Mouse (Mus musculus) neural tube, embryonic 12.5 days (tissue): ENCODE measurements at regions not wholly inside any gene's neighbourhood (a gene's known extent, or its start where the extent isn't known, plus 50 kb on each side); places are given as distances from the start of the nearest gene placed in this dataset.

Experiments used
- ATAC-seq: fragments of 200-750 bp; cut with Nextera tagmentation; 2 replicates; pipeline ENCODE4 v1.8.0; 2017; ENCODE audit warnings: low read depth, mild to moderate bottlenecking, moderate TSS enrichment, moderate library complexity; ENCODE audit not compliant: low FRiP score
- H3K27ac ChIP-seq: fragments of 300-500 bp; sonication (generic); 2 replicates; pipeline ENCODE4 v1.5.1; 2016
- H3K27me3 ChIP-seq: fragments of 300-500 bp; sonication (generic); replicated peaks from 2 replicates; pipeline ENCODE4 v1.6.1; 2016; ENCODE audit warnings: mild to moderate bottlenecking
- H3K36me3 ChIP-seq: fragments of 300-500 bp; sonication (generic); 2 replicates; pipeline ENCODE4 v1.6.1; 2016; ENCODE audit warnings: mild to moderate bottlenecking
- H3K4me1 ChIP-seq: fragments of 300-500 bp; sonication (generic); 2 replicates; pipeline ENCODE4 v1.6.1; 2016
- H3K4me2 ChIP-seq: fragments of 300-500 bp; sonication (generic); replicated peaks from 2 replicates; pipeline ENCODE4 v1.6.1; 2016; ENCODE audit warnings: mild to moderate bottlenecking
- H3K4me3 ChIP-seq: fragments of 300-500 bp; sonication (generic); 2 replicates; pipeline ENCODE4 v1.5.1; 2016
- H3K9ac ChIP-seq: fragments of 300-500 bp; sonication (generic); 2 replicates; pipeline ENCODE4 v1.6.1; 2016; ENCODE audit warnings: mild to moderate bottlenecking
- H3K9me3 ChIP-seq: fragments of 300-500 bp; sonication (generic); 2 replicates; pipeline ENCODE4 v1.6.1; 2016; ENCODE audit warnings: mild to moderate bottlenecking
- WGBS: fragments of 180-500 bp; shearing (Covaris S2); methylation state at CpG from one replicate; pipeline ENCODE4 v1.1.7; 2016; 5-methylcytosine and 5-hydroxymethylcytosine counted together

GRCm38 (mm10) chr3:51003506-51004170 lies 220.6 kb upstream of the Noct start:
- Histone ChIP-seq H3K4me3 (no peak overlapping the region), H3K27ac (no peak overlapping the region), H3K4me2 (no peak overlapping the region), H3K9ac (no peak overlapping the region), H3K27me3 (no peaks in the 10 kb centered on the region), H3K9me3 (no peaks in the 10 kb centered on the region), H3K36me3 (no peaks in the 10 kb centered on the region), H3K4me1 (peaks cover 7% of the 10 kb centered on the region)
- WGBS, result 40% methylated on average over 8 of the region's 8 CpGs
- peak; percentile 36 for ATAC-seq

- H3K9me3 ChIP-seq, result no peaks in the 10 kb centered on the region
- no peak for ATAC-seq
- no peaks in the 10 kb centered on the region for H3K36me3 ChIP-seq
- WGBS, result 70% methylated on average over 1 of the region's 1 CpGs
- H3K4me1 ChIP-seq, result peaks cover 7% of the 10 kb centered on the region
- H3K27me3 ChIP-seq, result no peaks in the 10 kb centered on the region
- H3K4me2 ChIP-seq, result no peak overlapping the region
- no peak overlapping the region for H3K4me3 ChIP-seq
- no peak overlapping the region for H3K9ac ChIP-seq
- no peak overlapping the region for H3K27ac ChIP-seq
Observed at GRCm38 (mm10) chr3:51004216-51004615, 220.0 kb upstream of the Noct start.

GRCm38 (mm10) chr3:51009098-51009497 lies 215.1 kb upstream of the Noct start:
- no peak for ATAC-seq
- H3K27ac ChIP-seq, result no peak overlapping the region

GRCm38 (mm10) chr3:51019650-51020346 lies 204.4 kb upstream of the Noct start:
- no peak overlapping the region for H3K4me3 ChIP-seq
- H3K9me3 ChIP-seq, result no peaks in the 10 kb centered on the region
- 53% methylated on average over 10 of the region's 10 CpGs for WGBS
- H3K4me2 ChIP-seq, result no peak overlapping the region
- ATAC-seq, result 0 out of 2 replicates have a peak, but pooled peaks have one; percentile 29
- no peak overlapping the region for H3K9ac ChIP-seq
- no peaks in the 10 kb centered on the region for H3K4me1 ChIP-seq
- H3K27me3 ChIP-seq, result no peaks in the 10 kb centered on the region
- H3K27ac ChIP-seq, result no peak overlapping the region
- H3K36me3 ChIP-seq, result no peaks in the 10 kb centered on the region

More at GRCm38 (mm10) chr3:51009098-51009497, 215.1 kb upstream of the Noct start:
- H3K9me3 ChIP-seq, result no peaks in the 10 kb centered on the region
- H3K27me3 ChIP-seq, result no peaks in the 10 kb centered on the region
- H3K4me3 ChIP-seq, result no peak overlapping the region
- H3K36me3 ChIP-seq, result no peaks in the 10 kb centered on the region
- no peak overlapping the region for H3K9ac ChIP-seq
- H3K4me1 ChIP-seq, result no peaks in the 10 kb centered on the region
- H3K4me2 ChIP-seq, result no peak overlapping the region
- WGBS, result 88% methylated on average over 5 of the region's 5 CpGs

- 20% methylated on average over 6 of the region's 6 CpGs for WGBS
- no peaks in the 10 kb centered on the region for H3K4me1 ChIP-seq
Observed at GRCm38 (mm10) chr3:51024655-51025054, 199.6 kb upstream of the Noct start.

GRCm38 (mm10) chr3:51031821-51032220 lies 192.4 kb upstream of the Noct start:
- Histone ChIP-seq H3K36me3 (no peaks in the 10 kb centered on the region), H3K9ac (no peak overlapping the region), H3K4me3 (no peak overlapping the region), H3K27ac (no peak overlapping the region), H3K9me3 (no peaks in the 10 kb centered on the region), H3K4me1 (no peaks in the 10 kb centered on the region), H3K4me2 (no peak overlapping the region), H3K27me3 (no peaks in the 10 kb centered on the region)
- whole genome bisulfite sequencing, result 72% methylated on average over 8 of the region's 8 CpGs
- ATAC-seq, result no peak

More at GRCm38 (mm10) chr3:51024655-51025054, 199.6 kb upstream of the Noct start:
- H3K4me3 ChIP-seq, result no peak overlapping the region
- no peaks in the 10 kb centered on the region for H3K27me3 ChIP-seq
- no peak overlapping the region for H3K9ac ChIP-seq
- no peaks in the 10 kb centered on the region for H3K36me3 ChIP-seq
- no peak overlapping the region for H3K27ac ChIP-seq
- no peak for ATAC-seq
- no peaks in the 10 kb centered on the region for H3K9me3 ChIP-seq
- H3K4me2 ChIP-seq, result no peak overlapping the region

GRCm38 (mm10) chr3:51033292-51033691 lies 191.0 kb upstream of the Noct start:
- Histone ChIP-seq H3K9me3 (no peaks in the 10 kb centered on the region), H3K4me2 (no peak overlapping the region), H3K4me3 (no peak overlapping the region), H3K4me1 (no peaks in the 10 kb centered on the region), H3K27ac (no peak overlapping the region), H3K36me3 (no peaks in the 10 kb centered on the region), H3K9ac (no peak overlapping the region), H3K27me3 (no peaks in the 10 kb centered on the region)
- 91% methylated on average over 2 of the region's 2 CpGs for WGBS
- no peak for ATAC-seq

- no peaks in the 10 kb centered on the region for H3K36me3 ChIP-seq
- no peaks in the 10 kb centered on the region for H3K9me3 ChIP-seq
- H3K4me3 ChIP-seq, result no peak overlapping the region
- H3K4me1 ChIP-seq, result no peaks in the 10 kb centered on the region
- no peaks in the 10 kb centered on the region for H3K27me3 ChIP-seq
- no peak overlapping the region for H3K27ac ChIP-seq
- H3K9ac ChIP-seq, result no peak overlapping the region
- ATAC-seq, result no peak
- H3K4me2 ChIP-seq, result no peak overlapping the region
- WGBS, result 62% methylated on average over 17 of the region's 17 CpGs
Observed at GRCm38 (mm10) chr3:51036700-51037306, 187.4 kb upstream of the Noct start.

- no peaks in the 10 kb centered on the region for H3K4me1 ChIP-seq
- H3K4me3 ChIP-seq, result no peak overlapping the region
- no peak overlapping the region for H3K9ac ChIP-seq
- H3K36me3 ChIP-seq, result no peaks in the 10 kb centered on the region
- WGBS, result 59% methylated on average over 17 of the region's 17 CpGs
- H3K9me3 ChIP-seq, result no peaks in the 10 kb centered on the region
- no peaks in the 10 kb centered on the region for H3K27me3 ChIP-seq
- H3K4me2 ChIP-seq, result no peak overlapping the region
- H3K27ac ChIP-seq, result no peak overlapping the region
- no peak for ATAC-seq
Observed at GRCm38 (mm10) chr3:51042223-51042846, 181.9 kb upstream of the Noct start.

- Histone ChIP-seq H3K27me3 (no peaks in the 10 kb centered on the region), H3K4me3 (no peak overlapping the region), H3K4me1 (no peaks in the 10 kb centered on the region), H3K4me2 (no peak overlapping the region), H3K27ac (no peak overlapping the region), H3K9ac (no peak overlapping the region), H3K36me3 (no peaks in the 10 kb centered on the region), H3K9me3 (peaks cover 7% of the 10 kb centered on the region)
- no peak for ATAC-seq
- 84% methylated on average over 3 of the region's 3 CpGs for WGBS
Observed at GRCm38 (mm10) chr3:51048739-51049138, 175.5 kb upstream of the Noct start.

- Histone ChIP-seq H3K36me3 (no peaks in the 10 kb centered on the region), H3K9ac (no peak overlapping the region), H3K27ac (no peak overlapping the region), H3K9me3 (peaks cover 7% of the 10 kb centered on the region), H3K4me3 (no peak overlapping the region), H3K4me1 (no peaks in the 10 kb centered on the region), H3K4me2 (no peak overlapping the region), H3K27me3 (no peaks in the 10 kb centered on the region)
- WGBS, result 93% methylated on average over 1 of the region's 1 CpGs
- ATAC-seq, result no peak
Observed at GRCm38 (mm10) chr3:51050156-51050555, 174.1 kb upstream of the Noct start.

GRCm38 (mm10) chr3:51055004-51055403 lies 169.2 kb upstream of the Noct start:
- peak; percentile 70; the same call in 1 of the 2 replicates for ATAC-seq
- no peaks in the 10 kb centered on the region for H3K27me3 ChIP-seq
- no peak overlapping the region for H3K9ac ChIP-seq
- 77% methylated on average over 8 of the region's 8 CpGs for WGBS
- H3K4me3 ChIP-seq, result no peak overlapping the region
- no peaks in the 10 kb centered on the region for H3K36me3 ChIP-seq
- no peak overlapping the region for H3K27ac ChIP-seq
- no peaks in the 10 kb centered on the region for H3K4me1 ChIP-seq
- H3K4me2 ChIP-seq, result no peak overlapping the region
- H3K9me3 ChIP-seq, result peaks cover 2% of the 10 kb centered on the region
